Mouse (Mus musculus) embryonic facial prominence, embryonic 11.5 days (tissue): ENCODE measurements around the gene Shcbp1l. TPM values are rescaled to one million over a fixed set of nuclear protein-coding genes. Genes with fewer than 3 reads are reported as not detected.

Experiments used
- polyA plus RNA-seq: library from polyadenylated mRNA; unstranded; fragments of >200 nt; fragmentation: Nextera tagmentation; extraction: Ambion mirVana; gene quantifications from 2 replicates; pipeline ENCODE4 v1.2.1, GENCODE M21; 2014

The Shcbp1l gene
- polyA plus RNA-seq, 1 experiment from 2014 or later = 0.45 TPM

Other genes with a start within 250 kb of the Shcbp1l start
- 4.0 and 4.6 TPM in 2 replicates for gene Lamc2, start 238.7 kb upstream of the Shcbp1l start, polyA plus RNA-seq
- gene Lamc1, start 92.4 kb upstream of the Shcbp1l start, polyA plus RNA-seq = 34.8 and 36.0 TPM in 2 replicates
- 25.6 and 26.6 TPM in 2 replicates for gene Dhx9, start 62.5 kb downstream of the Shcbp1l start, polyA plus RNA-seq
- 9.8 and 11.4 TPM in 2 replicates for gene Npl, start 124.9 kb downstream of the Shcbp1l start, polyA plus RNA-seq
- gene Rgs8, start 227.9 kb downstream of the Shcbp1l start, polyA plus RNA-seq = 1.9 and 2.6 TPM in 2 replicates